Mouse (Mus musculus) brain, embryonic 14.5 days (tissue): ENCODE data around the gene Ndc1. TPM values are rescaled to one million over a fixed set of nuclear protein-coding genes. Genes with fewer than 3 reads are reported as not detected.
"Not testable (repeated sequence)": the region's sequence is repeated elsewhere in the genome, so short reads cannot be mapped to it uniquely, and the experiment has no call there.

Experiments
- DNase-seq: peaks from one replicate; pipeline ENCODE4 v3.0.0-alpha.2; 2011; ENCODE audit warnings: low read depth
- CTCF ChIP-seq: fragments of 200-500 bp; IDR thresholded peaks from 2 replicates; pipeline ENCODE4 v1.5.1; 2012; ENCODE audit warnings: inconsistent platforms, mild to moderate bottlenecking, moderate library complexity, borderline replicate concordance; ENCODE audit not compliant: insufficient read depth, insufficient read length; ENCODE audit errors: extremely low read depth
- POLR2A ChIP-seq: fragments of 200-500 bp; IDR thresholded peaks from 2 replicates; pipeline ENCODE4 v1.6.1; 2012; ENCODE audit warnings: mild to moderate bottlenecking, inconsistent platforms, borderline replicate concordance; ENCODE audit not compliant: poor library complexity, insufficient read depth, insufficient read length, severe bottlenecking; ENCODE audit errors: extremely low read depth
- polyA plus RNA-seq: library from polyadenylated mRNA; depleted of rRNA; stranded (reverse); fragments of >200 nt; gene quantifications from 2 replicates; pipeline ENCODE4 v1.2.3, GENCODE M21; 2012

The Ndc1 gene
- polyA plus RNA-seq, 1 experiment: 20.2 TPM

GRCm38 (mm10) chr4:107351368-107351767, 16.2 kb upstream of the Ndc1 start:
- TF ChIP-seq CTCF: no peak
- TF ChIP-seq POLR2A: no peak
- no peak for DNase-seq

- TF ChIP-seq POLR2A (no peak), CTCF (no peak)
- DNase-seq: no peak
Observed at GRCm38 (mm10) chr4:107353612-107354011, 14.0 kb upstream of the Ndc1 start.

GRCm38 (mm10) chr4:107354126-107354525, 13.5 kb upstream of the Ndc1 start:
- DNase-seq: no peak
- TF ChIP-seq POLR2A (no peak), CTCF (no peak)

- no peak for TF ChIP-seq POLR2A
- no peak for TF ChIP-seq CTCF
- no peak for DNase-seq
Observed at GRCm38 (mm10) chr4:107354543-107354942, 13.0 kb upstream of the Ndc1 start.

- DNase-seq: not testable (repeated sequence)
Observed at GRCm38 (mm10) chr4:107357172-107357571, 10.4 kb upstream of the Ndc1 start.

GRCm38 (mm10) chr4:107358460-107358859, 9.1 kb upstream of the Ndc1 start:
- no peak for TF ChIP-seq CTCF
- TF ChIP-seq POLR2A: no peak
- peak; percentile 56 for DNase-seq

GRCm38 (mm10) chr4:107360457-107361145, 7.0 kb upstream of the Ndc1 start:
- TF ChIP-seq CTCF (no peak), POLR2A (no peak)
- DNase-seq: no peak

GRCm38 (mm10) chr4:107362755-107363154, 4.8 kb upstream of the Ndc1 start:
- DNase-seq: peak; percentile 6

GRCm38 (mm10) chr4:107363573-107363972, 4.0 kb upstream of the Ndc1 start:
- no peak for TF ChIP-seq POLR2A
- TF ChIP-seq CTCF: peak; percentile 11; the same call in 1 of the 2 replicates

More at GRCm38 (mm10) chr4:107362755-107363154, 4.8 kb upstream of the Ndc1 start:
- TF ChIP-seq POLR2A (no peak), CTCF (no peak)

GRCm38 (mm10) chr4:107364190-107364639, 3.4 kb upstream of the Ndc1 start:
- no peak for TF ChIP-seq CTCF
- TF ChIP-seq POLR2A: no peak
- no peak for DNase-seq

More at GRCm38 (mm10) chr4:107363573-107363972, 4.0 kb upstream of the Ndc1 start:
- DNase-seq: no peak

- DNase-seq: not testable (repeated sequence)
Observed at GRCm38 (mm10) chr4:107366408-107366807, 1.2 kb upstream of the Ndc1 start.

GRCm38 (mm10) chr4:107372304-107372703, 4.7 kb downstream of the Ndc1 start:
- no peak for DNase-seq
- no peak for TF ChIP-seq POLR2A
- TF ChIP-seq CTCF: peak; percentile 33; the same call in 1 of the 2 replicates
